Mouse (Mus musculus) monocyte, adult 5-6 weeks (primary cell): ENCODE results near the gene Ccdc61. TPM values are rescaled to one million over a fixed set of nuclear protein-coding genes. Genes with fewer than 3 reads are reported as not detected.
A peak's percentile ranks its signal among the peaks of the same experiment; 100 is the strongest.

Source experiments
- ATAC-seq: fragments of 153-309, 156-312 bp; replicated peaks from 2 replicates; pipeline ENCODE4 v1.8.0; 2017; ENCODE audit warnings: mild to moderate bottlenecking; ENCODE audit not compliant: low TSS enrichment, insufficient number of reproducible peaks, severe bottlenecking, poor library complexity, low FRiP score
- total RNA-seq: library from RNA; stranded (forward); fragments of 200-1000, 200-491, 200-594 nt; gene quantifications from 3 replicates; pipeline ENCODE4 v1.2.3, GENCODE M21; 2017

Gene Ccdc61
- total RNA-seq, 1 experiment from 2014 or later = 30.0 TPM

DNA sequence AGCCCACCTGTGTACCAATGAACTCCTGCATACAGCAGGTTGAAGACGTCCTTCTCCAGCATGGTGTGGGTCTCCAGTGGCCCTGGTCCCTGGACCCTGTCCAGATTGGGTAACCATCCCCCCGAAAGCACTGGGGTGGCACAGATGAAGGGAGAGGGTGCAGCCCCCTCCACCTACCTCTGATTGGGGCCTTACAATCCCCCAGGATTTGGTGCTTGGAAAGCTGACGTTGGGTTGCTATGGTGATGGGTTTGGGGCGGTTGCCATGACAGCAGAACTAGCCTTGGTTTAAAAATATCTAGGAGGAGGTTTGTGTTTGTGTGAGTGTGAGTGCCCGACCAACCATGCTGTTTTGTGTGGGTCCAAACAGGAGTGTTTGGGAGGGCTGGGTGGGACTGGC, 12.6 kb upstream of the Ccdc61 start:
- ATAC-seq = no peak

DNA sequence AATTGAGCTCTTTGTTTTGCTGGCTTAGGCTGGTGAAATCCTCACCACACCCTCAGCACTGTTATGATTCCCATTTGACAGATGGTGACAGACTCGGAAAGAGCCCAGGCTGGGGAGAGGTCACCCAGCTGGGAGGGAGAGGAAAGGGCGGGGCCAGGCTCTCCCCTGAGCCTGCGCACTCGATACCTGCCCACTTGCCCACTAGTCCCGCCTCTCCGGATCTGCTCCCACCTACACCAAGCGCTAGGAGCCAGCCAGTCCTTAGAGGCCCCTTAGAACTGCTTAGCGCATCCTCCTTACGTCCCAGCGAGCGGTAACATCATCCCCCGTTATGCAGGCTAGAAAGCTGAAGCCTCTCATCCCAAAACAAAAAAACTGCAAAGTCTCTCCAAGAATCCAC, 10.9 kb upstream of the Ccdc61 start:
- ATAC-seq = no peak

DNA sequence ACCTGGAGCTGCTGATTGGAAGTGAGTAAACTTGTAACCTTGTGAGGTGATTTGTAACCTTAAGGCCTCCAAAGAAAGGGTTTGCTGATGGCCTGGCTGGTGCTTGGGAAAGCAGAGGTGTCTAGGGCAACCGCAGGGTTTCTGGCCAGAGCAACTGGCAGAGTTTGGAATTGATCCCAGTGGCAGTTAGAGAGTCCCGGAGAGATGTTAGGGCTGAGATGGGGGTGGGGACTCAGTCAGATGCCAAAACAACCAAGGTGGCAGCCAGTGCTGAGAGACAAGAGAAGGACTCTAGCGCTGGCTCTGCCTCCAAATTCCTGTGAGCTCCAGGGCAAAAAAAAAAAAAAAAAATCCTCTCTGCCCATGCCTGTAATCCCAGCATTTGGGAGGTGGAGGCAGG, 7.7 kb upstream of the Ccdc61 start:
- no peak for ATAC-seq

- ATAC-seq = no peak
These were observed 6.0 kb upstream of the Ccdc61 start for GRCm38 (mm10) chr7:18916254-18916653.

DNA sequence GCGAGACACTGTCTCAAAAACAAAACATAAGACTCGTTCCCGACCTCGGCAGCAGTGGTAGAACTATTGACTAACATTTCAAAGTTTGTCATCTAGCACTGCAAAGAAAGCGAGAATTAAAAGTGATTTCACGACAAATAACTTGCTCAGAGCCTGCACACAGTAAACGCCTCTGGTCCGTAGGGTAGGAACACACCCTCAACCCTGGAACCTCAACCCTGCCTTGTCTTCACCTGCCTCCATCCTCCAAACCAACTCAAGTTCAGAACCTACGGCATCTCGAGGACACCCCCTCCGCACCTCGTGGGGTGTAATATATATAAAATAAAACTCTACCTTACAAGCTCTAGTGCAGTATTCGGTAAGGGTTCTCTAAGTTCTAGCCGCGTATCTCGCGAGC, 418 bp downstream of the Ccdc61 start:
- ATAC-seq = no peak

GRCm38 (mm10) chr7:18904971-18905370, 5.2 kb downstream of the Ccdc61 start:
- ATAC-seq = no peak

GRCm38 (mm10) chr7:18902486-18902885, 7.7 kb downstream of the Ccdc61 start:
- ATAC-seq = no peak

- ATAC-seq = no peak
These were observed 9.7 kb downstream of the Ccdc61 start for GRCm38 (mm10) chr7:18900513-18900912.

DNA sequence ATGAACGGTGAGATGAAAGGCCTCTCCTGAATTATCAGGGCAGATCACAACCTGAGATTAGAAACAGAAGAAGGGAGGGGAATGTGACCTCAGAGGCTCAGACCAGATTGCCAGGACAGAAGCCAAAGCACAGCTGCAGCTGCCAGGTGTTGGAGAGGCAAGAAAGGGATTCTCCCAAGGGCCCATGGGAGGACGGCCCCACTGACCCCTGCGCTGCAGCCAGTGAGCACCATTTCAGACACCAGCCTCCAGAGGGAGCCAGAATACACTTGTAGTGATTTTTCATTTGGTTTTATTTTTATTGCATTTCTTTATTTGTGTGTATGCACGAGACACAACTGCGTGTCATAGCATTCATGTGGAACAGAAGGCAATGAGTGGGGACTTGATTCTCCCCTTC, 13.7 kb downstream of the Ccdc61 start:
- no peak for ATAC-seq

GRCm38 (mm10) chr7:18893651-18894430, 16.4 kb downstream of the Ccdc61 start:
- no peak for ATAC-seq

DNA sequence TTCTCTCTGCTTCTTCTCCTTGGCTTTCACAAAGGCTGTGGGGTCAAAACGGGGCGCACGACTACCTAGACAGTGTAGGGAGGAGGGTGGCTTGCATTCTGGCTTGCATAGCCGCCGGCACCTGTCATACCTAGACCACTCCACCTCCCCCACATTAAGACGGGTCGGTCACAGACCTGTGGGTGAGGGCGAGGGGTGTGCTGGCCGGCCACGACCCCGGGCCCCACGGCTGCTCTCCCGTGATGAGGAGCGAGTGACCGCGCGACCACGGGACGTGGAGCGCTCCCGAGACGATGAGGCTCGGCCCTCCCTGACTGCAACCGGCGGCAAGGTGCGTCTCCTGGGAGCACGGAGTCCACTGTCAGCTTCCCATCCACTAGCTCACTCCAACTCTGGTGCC, 17.2 kb downstream of the Ccdc61 start:
- no peak for ATAC-seq

DNA sequence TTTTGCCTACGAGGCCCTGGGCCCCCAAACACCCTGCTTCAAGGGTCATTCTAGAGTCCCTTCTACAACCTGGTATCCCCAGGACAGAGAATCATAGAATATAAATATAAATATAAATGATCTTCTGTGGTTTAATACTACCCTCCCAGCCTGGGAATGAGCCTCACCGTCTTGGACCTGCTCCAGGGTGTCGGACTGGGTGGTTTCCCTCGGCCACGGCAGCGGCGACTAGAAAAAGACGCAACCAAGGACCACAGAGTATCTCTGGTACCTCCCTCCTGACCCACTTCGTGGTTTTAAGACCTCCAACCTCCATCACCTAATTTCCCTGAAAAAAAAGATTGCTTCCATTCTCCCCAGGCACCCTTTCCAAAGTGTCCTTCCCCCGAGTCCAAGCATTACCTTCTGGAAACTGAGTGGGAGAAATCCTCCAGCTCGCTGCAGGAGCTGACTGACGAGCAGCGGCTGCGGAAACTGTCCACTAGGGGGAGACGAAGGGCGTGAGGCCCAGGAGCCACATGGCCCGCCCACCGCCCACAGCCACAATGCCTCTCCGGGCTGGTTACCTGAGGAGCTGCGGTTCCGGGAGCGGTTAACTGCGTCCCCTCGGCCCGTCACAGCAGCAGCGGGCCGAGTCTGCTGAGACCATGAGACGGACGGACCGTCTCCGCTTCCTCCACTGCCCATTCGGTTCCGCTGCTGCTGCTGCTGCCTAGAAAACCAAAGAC, 18.2 kb downstream of the Ccdc61 start:
- peak; percentile 85 for ATAC-seq

DNA sequence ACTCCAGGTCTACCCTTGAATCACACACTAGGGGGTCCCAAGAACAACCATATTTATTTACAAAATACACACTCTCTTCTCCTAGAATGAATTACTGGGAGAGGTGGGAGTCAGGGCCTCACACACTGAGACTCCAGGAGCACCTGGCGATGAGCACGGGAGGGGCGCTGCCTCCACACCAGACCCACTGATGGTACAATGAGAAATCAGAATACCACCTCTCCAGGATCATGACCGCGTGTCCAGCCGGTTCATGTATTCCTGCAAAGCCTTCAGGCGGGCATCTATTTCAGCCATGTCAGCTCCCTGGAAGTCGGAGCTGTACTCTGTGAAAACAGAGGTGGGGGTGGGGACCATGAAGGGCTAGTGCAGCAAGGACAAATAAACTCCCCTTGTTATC, 19.4 kb downstream of the Ccdc61 start:
- no peak for ATAC-seq

GRCm38 (mm10) chr7:18886963-18887362, 23.3 kb downstream of the Ccdc61 start:
- no peak for ATAC-seq

DNA sequence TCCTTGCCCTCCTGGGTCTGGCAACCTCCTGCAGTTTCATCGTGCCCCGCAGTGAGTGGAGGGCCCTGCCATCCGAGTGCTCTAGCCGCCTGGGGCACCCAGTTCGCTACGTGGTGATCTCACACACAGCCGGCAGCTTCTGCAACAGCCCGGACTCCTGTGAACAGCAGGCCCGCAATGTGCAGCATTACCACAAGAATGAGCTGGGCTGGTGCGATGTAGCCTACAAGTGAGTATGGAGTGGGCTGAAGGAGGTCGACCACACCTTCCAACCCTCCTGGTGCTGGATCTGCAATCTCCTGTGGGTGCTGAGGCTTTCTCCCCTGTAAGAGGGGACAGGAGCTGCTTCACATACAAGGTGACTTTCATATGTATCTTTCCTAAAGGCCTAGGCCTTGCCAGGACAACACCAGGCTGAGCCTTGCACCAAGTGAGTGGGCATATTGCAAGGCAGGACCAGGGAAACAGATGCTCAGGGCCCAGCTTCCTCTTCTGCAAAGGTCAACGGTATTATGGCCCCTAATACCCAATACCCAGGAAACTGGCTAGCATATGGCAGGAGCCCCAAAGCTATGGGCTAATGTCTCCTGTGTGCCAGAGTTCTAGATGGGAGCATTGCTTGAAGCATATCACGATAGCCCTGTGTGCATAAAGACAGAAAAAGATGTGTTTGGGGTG, 25.3 kb downstream of the Ccdc61 start:
- ATAC-seq = peak; percentile 37

GRCm38 (mm10) chr7:18883991-18884744, 26.0 kb downstream of the Ccdc61 start:
- peak; percentile 78 for ATAC-seq

GRCm38 (mm10) chr7:18878691-18879090, 31.5 kb downstream of the Ccdc61 start:
- no peak for ATAC-seq

DNA sequence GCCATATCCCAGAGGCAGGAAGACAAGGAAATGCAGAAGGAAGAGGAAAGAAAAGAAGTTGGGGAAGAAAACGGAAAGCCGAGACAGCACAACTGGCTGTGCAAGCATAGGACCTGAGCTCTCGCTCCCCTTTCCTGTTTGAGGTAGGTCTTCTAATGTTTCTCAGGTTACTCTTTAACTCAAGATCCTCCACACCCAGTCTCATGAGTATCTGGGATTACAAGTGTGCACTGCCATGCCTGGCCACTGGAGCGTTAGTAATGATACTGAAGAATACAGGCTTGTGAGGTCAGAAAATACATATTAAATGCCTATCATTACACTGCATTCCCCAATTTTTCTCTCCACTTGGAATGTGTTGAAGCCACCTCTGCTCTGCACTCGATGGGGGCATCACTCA, 34.8 kb downstream of the Ccdc61 start:
- ATAC-seq = no peak

- ATAC-seq = peak; percentile 96
These were observed 37.0 kb downstream of the Ccdc61 start for GRCm38 (mm10) chr7:18873253-18873652.
